Mouse (Mus musculus) heart, adult 8-10 months (tissue): ENCODE measurements around the gene Rgl3. TPM values are rescaled to one million over a fixed set of nuclear protein-coding genes. Genes with fewer than 3 reads are reported as not detected.

Experiments used
- DNase-seq: peaks from one replicate; pipeline ENCODE4 v3.0.0; 2022; ENCODE audit warnings: low spot score
- total RNA-seq, 4 experiments: library from RNA; stranded (reverse); gene quantifications; 2 replicates each; pipeline ENCODE4 v1.2.4; 2022

Rgl3 gene
- total RNA-seq = 1 to 10 TPM; 4.1 to 5.9 (median 4.3) TPM

- DNase-seq = peak; percentile 45
Measured at GRCm38 (mm10) chr9:21989230-21990110, at the start of gene Rgl3. Rgl3 (minus strand) TSS chr9:21989446.

GRCm38 (mm10) chr9:22037826-22038225 lies 48.6 kb upstream of the Rgl3 start:
- DNase-seq = no peak

GRCm38 (mm10) chr9:22035300-22036044 lies 46.2 kb upstream of the Rgl3 start:
- no peak for DNase-seq

GRCm38 (mm10) chr9:22030386-22030785 lies 41.1 kb upstream of the Rgl3 start:
- no peak for DNase-seq

- no peak for DNase-seq
Measured at GRCm38 (mm10) chr9:22028467-22028866, 39.2 kb upstream of the Rgl3 start.

GRCm38 (mm10) chr9:22024592-22024991 lies 35.3 kb upstream of the Rgl3 start:
- DNase-seq = no peak

- no peak for DNase-seq
Measured at GRCm38 (mm10) chr9:22017208-22017825, 28.1 kb upstream of the Rgl3 start.

GRCm38 (mm10) chr9:22016245-22016644 lies 27.0 kb upstream of the Rgl3 start:
- no peak for DNase-seq

- no peak for DNase-seq
Measured at GRCm38 (mm10) chr9:22012731-22013130, 23.5 kb upstream of the Rgl3 start.

GRCm38 (mm10) chr9:22011055-22011454 lies 21.8 kb upstream of the Rgl3 start:
- no peak for DNase-seq

GRCm38 (mm10) chr9:22004546-22004945 lies 15.3 kb upstream of the Rgl3 start:
- no peak for DNase-seq

- no peak for DNase-seq
Measured at GRCm38 (mm10) chr9:22003163-22003554, 13.9 kb upstream of the Rgl3 start.

GRCm38 (mm10) chr9:22002194-22003162 lies 13.2 kb upstream of the Rgl3 start, which contains the start of the genes Ccdc151 and Prkcsh:
Ccdc151 (minus strand) TSS chr9:22002634.
Prkcsh (plus strand) TSS chr9:22002806.
- peak; percentile 99 for DNase-seq

GRCm38 (mm10) chr9:22001633-22002032 lies 12.4 kb upstream of the Rgl3 start:
- no peak for DNase-seq

- no peak for DNase-seq
Measured at GRCm38 (mm10) chr9:22000296-22000695, 11.1 kb upstream of the Rgl3 start.

- no peak for DNase-seq
Measured at GRCm38 (mm10) chr9:21996178-21996867, 7.1 kb upstream of the Rgl3 start.

GRCm38 (mm10) chr9:21992227-21992626 lies 3.0 kb upstream of the Rgl3 start:
- no peak for DNase-seq

- DNase-seq = no peak
Measured at GRCm38 (mm10) chr9:21988421-21989101, 685 bp downstream of the Rgl3 start.

GRCm38 (mm10) chr9:21987592-21988342 lies 1.5 kb downstream of the Rgl3 start:
- DNase-seq = no peak
